ENCODE assay signal across 8 mouse cellular contexts in the genomic region with DNA sequence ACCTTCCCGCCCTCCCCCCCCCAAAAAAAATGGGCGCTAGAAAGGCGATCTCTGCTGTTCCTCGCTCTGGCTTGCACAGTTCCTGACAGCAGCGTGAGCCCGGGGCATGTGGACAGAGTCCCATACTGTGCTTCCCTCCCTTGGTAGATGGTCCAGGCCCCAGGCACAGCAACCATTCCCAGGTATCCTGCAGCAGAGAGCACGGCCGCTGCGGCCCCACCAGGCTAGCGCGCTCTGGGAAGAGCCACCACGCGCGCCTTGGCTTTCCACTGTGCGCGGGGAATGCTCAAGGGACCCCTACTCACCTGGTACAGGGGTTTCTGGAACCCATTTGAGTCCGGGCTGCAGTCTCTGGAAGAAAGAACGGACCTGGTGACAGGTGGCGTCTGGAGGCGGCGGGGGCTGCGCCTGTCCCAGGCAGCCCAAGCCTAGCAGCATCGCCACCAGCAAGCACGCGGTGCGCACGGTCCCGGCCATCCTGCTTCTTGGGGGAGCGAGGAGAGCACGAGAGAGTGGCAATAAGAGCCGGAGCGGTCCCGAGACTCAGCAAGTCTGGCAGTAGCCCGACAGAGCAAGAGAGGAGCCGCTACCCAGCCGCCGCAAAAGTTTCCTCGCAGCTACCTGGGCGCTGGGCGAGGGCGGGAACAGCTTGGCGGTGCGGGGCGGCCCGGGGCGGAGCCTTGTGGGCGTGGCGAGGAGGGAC. TPM values are rescaled to one million over a fixed set of nuclear protein-coding genes. Genes with fewer than 3 reads are reported as not detected.
A peak's percentile ranks its signal among the peaks of the same experiment; 100 is the strongest.
DNase-seq lines count a peak whose midpoint lies in the region; ATAC-seq lines count a peak whose summit lies in the region.

Gene Gpc3 (minus strand): TSS at position 623 of the 703 bp plus-strand sequence.

- peaks cover 18% of the 10 kb centered on the region for H3K4me1 ChIP-seq in forebrain, embryonic 12.5 days
- peaks cover 11% of the 10 kb centered on the region for H3K4me1 ChIP-seq in megakaryocyte, embryonic 14.5 days

- peak; percentile 78 for ATAC-seq in forebrain, embryonic 12.5 days (ENCODE audit: low FRiP score)

- no peaks in the 10 kb centered on the region for H3K9me3 ChIP-seq in forebrain, embryonic 12.5 days
- H3K9me3 ChIP-seq in megakaryocyte, embryonic 14.5 days = peaks cover 18% of the 10 kb centered on the region

- intact Hi-C loops in left cerebral cortex, postnatal 10 days (cut with DNase I) = loop anchor here (10.0 kb wide), 1 partner anchor 159 kb away; no protein-coding TSS in a partner anchor
- intact Hi-C loops in left cerebral cortex, postnatal 14 days (cut with DNase I) = no loop called here
- intact Hi-C loops in heart, postnatal 14 days (cut with DNase I) = no loop called here
- intact Hi-C loops in left cerebral cortex, postnatal 36 days (cut with DNase I) = no loop called here

- no peak within 1 kb of the TSS for H3K27ac ChIP-seq in forebrain, embryonic 12.5 days

- H3K27me3 ChIP-seq in forebrain, embryonic 12.5 days = peaks cover 33% of the 10 kb centered on the region
- peaks cover 64% of the 10 kb centered on the region for H3K27me3 ChIP-seq in megakaryocyte, embryonic 14.5 days (replicated peaks)

- WGBS in forebrain, embryonic 12.5 days = 20% methylated on average over 47 of the region's 48 CpGs

- peak within 1 kb of the TSS; percentile 72 for H3K4me2 ChIP-seq in forebrain, embryonic 12.5 days

- H3K9ac ChIP-seq in forebrain, embryonic 12.5 days = peak within 1 kb of the TSS; percentile 38

- H3K4me3 ChIP-seq in forebrain, embryonic 12.5 days (replicated peaks) = peak within 1 kb of the TSS; percentile 42
- peak within 1 kb of the TSS; percentile 89 for H3K4me3 ChIP-seq in megakaryocyte, embryonic 14.5 days (replicated peaks)

- H3K36me3 ChIP-seq in forebrain, embryonic 12.5 days (replicated peaks) = no peaks in the 10 kb centered on the region
- H3K36me3 ChIP-seq in megakaryocyte, embryonic 14.5 days (replicated peaks; ENCODE audit: low read length) = no peaks in the 10 kb centered on the region

- DNase-seq in left cerebral cortex, postnatal 10 days (ENCODE audit: extremely low spot score in 1 of 2, low spot score in 2 of 2) = no peak
- DNase-seq in left cerebral cortex, postnatal 14 days (ENCODE audit: low spot score in 2 of 2) = no peak
- DNase-seq in heart, postnatal 14 days = peak; percentile 67 to 70
- peak; percentile 3 to 33 for DNase-seq in left cerebral cortex, postnatal 36 days (ENCODE audit: low spot score in 2 of 2)
- DNase-seq in spleen, postnatal 4 days (ENCODE audit: low spot score in 2 of 2) = peak; percentile 35 to 70
- no peak for DNase-seq in layer of hippocampus, adult 8-10 months (ENCODE audit: low spot score in 2 of 2)

RNA-seq across cellular contexts. Expression of gene Gpc3, which starts in this region (rescaled TPM):
- total RNA-seq in left cerebral cortex, postnatal 10 days (2021) = 10 to 100 TPM; 13.2 to 14.9 TPM
- total RNA-seq in left cerebral cortex, postnatal 14 days (2021) = 10 to 100 TPM in 1 of 2 experiments, 1 to 10 TPM in 1; 7.8 to 11.0 TPM
- 92.0 and 116 TPM in 2 replicates for polyA plus RNA-seq in forebrain, embryonic 12.5 days (2016; fragmentation: Nextera tagmentation; extraction: Ambion mirVana)
- total RNA-seq in heart, postnatal 14 days (2021) = 10 to 100 TPM; 35.0 to 35.3 TPM
- total RNA-seq in left cerebral cortex, postnatal 36 days (2021) = 1 to 10 TPM; 3.1 to 5.2 TPM
- polyA plus RNA-seq in megakaryocyte, embryonic 14.5 days (2012; ENCODE audit: insufficient read depth, low replicate concordance) = 0.36 TPM in 1 of 2 replicates, not detected in the other
- 1 to 10 TPM; 7.3 to 9.9 (median 7.9) TPM for total RNA-seq in layer of hippocampus, adult 8-10 months (2022)

Comparison
In these comparisons a context has a peak if more than half of its experiments do, and no peak if none do; other contexts are left out.
1. RNA of gene Gpc3 (polyA plus RNA-seq): 92.0 to 116 TPM in forebrain, embryonic 12.5 days; 0.36 TPM in megakaryocyte, embryonic 14.5 days; every median in the first group is over 10 times any median in the second.
2. DNase-seq: peak in heart, postnatal 14 days (2 of 2), left cerebral cortex, postnatal 36 days (2 of 2) and spleen, postnatal 4 days (2 of 2); none in left cerebral cortex, postnatal 10 days (0 of 2), left cerebral cortex, postnatal 14 days (0 of 2) and layer of hippocampus, adult 8-10 months (0 of 2).